Mouse (Mus musculus): ENCODE data around the gene Smtn.

GRCm38 (mm10) chr11:3486349-3486748 lies 54.1 kb downstream of the Smtn start:
- TF ChIP-seq CTCF (IDR thresholded peaks at IDR 0.05; ENCODE audit: control insufficient read depth, insufficient read depth, low read length) (no peak), POLR2A (IDR thresholded peaks at IDR 0.05; ENCODE audit: borderline replicate concordance, control insufficient read depth, low read depth, low read length) (no peak)

Measured in bone marrow, adult 2 months (tissue).